Mouse (Mus musculus) gastrocnemius, postnatal 14 days (tissue): Measurements from ENCODE around the gene Deaf1. TPM values are rescaled to one million over a fixed set of nuclear protein-coding genes. Genes with fewer than 3 reads are reported as not detected.

Experiments
- DNase-seq: peaks from one replicate; pipeline ENCODE4 v3.0.0; 2021; ENCODE audit warnings: mixed read lengths
- intact Hi-C: fragments of 180-260 bp; cut with DNase I; formaldehyde crosslinking; loops from one replicate; pipeline ENCODE4 v1.15.1; 2025; ENCODE audit warnings: low total_unique reads
- long read RNA-seq, 2 experiments: library from polyadenylated mRNA; stranded (forward); transcript quantifications; one replicate each; pipeline ENCODE4 v2.0.0; 2021
- total RNA-seq, 2 experiments: library from RNA; stranded (reverse); gene quantifications; 2 replicates each; pipeline ENCODE4 v1.2.3; 2021

The Deaf1 gene
- total RNA-seq: 10 to 100 TPM; 15.5 to 18.9 TPM
- long read RNA-seq, experiment 1, transcript Deaf1-201 (12 exons, 2,135 nt): major isoform, 16 of 24 reads
- long read RNA-seq, experiment 1, partial matches to known transcripts: 1 of 24 reads
- long read RNA-seq, experiment 1, other reads (novel, unspliced or antisense): 7 of 24 reads
- long read RNA-seq, experiment 2, transcript Deaf1-201 (12 exons, 2,135 nt): major isoform, 10 of 26 reads
- long read RNA-seq, experiment 2, partial matches to known transcripts: 0 of 26 reads
- long read RNA-seq, experiment 2, other reads (novel, unspliced or antisense): 16 of 26 reads

- intact Hi-C loops: no loop called here
- DNase-seq: peak; percentile 100
Observed at GRCm38 (mm10) chr7:141327469-141328372, at the start of gene Deaf1, which contains the start of gene Tmem80. Gene Deaf1, minus strand, starts transcription at chr7:141327690. Gene Tmem80, plus strand, starts transcription at chr7:141327739.

- no peak for DNase-seq
- intact Hi-C loops: loop anchor here (10.0 kb wide), 1 partner anchor 1940 kb away; no protein-coding TSS in a partner anchor
Observed at GRCm38 (mm10) chr7:141374399-141374798, 46.9 kb upstream of the Deaf1 start.

- no peak for DNase-seq
- intact Hi-C loops: loop anchor here (10.0 kb wide), 1 partner anchor 1939 kb away; no protein-coding TSS in a partner anchor
Observed at GRCm38 (mm10) chr7:141373611-141374010, 46.1 kb upstream of the Deaf1 start.

- no peak for DNase-seq
- intact Hi-C loops: loop anchor here (10.0 kb wide), 1 partner anchor 1937 kb away; no protein-coding TSS in a partner anchor
Observed at GRCm38 (mm10) chr7:141371942-141372595, 44.6 kb upstream of the Deaf1 start.

- DNase-seq: no peak
- intact Hi-C loops: loop anchor here (10.0 kb wide), 1 partner anchor 1935 kb away; no protein-coding TSS in a partner anchor
Observed at GRCm38 (mm10) chr7:141369918-141370317, 42.4 kb upstream of the Deaf1 start.

GRCm38 (mm10) chr7:141367358-141367757, 39.9 kb upstream of the Deaf1 start:
- DNase-seq: no peak
- intact Hi-C loops: no loop called here

- DNase-seq: no peak
- intact Hi-C loops: no loop called here
Observed at GRCm38 (mm10) chr7:141365049-141365445, 37.6 kb upstream of the Deaf1 start.

- intact Hi-C loops: loop anchor here (5.0 kb wide), 1 partner anchor 102 kb away; no protein-coding TSS in a partner anchor
- DNase-seq: no peak
Observed at GRCm38 (mm10) chr7:141364349-141365048, 37.0 kb upstream of the Deaf1 start.

GRCm38 (mm10) chr7:141363752-141364125, 36.2 kb upstream of the Deaf1 start:
- intact Hi-C loops: loop anchor here (5.0 kb wide), 1 partner anchor 101 kb away; no protein-coding TSS in a partner anchor
- no peak for DNase-seq

GRCm38 (mm10) chr7:141363106-141363751, 35.7 kb upstream of the Deaf1 start:
- intact Hi-C loops: loop anchor here (5.0 kb wide), 1 partner anchor 101 kb away; no protein-coding TSS in a partner anchor
- peak; percentile 53 for DNase-seq

GRCm38 (mm10) chr7:141361510-141361909, 34.0 kb upstream of the Deaf1 start:
- no peak for DNase-seq
- intact Hi-C loops: loop anchor here (5.0 kb wide), 1 partner anchor 99 kb away; no protein-coding TSS in a partner anchor

- intact Hi-C loops: no loop called here
- DNase-seq: no peak
Observed at GRCm38 (mm10) chr7:141356971-141357370, 29.5 kb upstream of the Deaf1 start.

- intact Hi-C loops: no loop called here
- DNase-seq: no peak
Observed at GRCm38 (mm10) chr7:141355626-141356326, 28.3 kb upstream of the Deaf1 start.

GRCm38 (mm10) chr7:141355051-141355450, 27.6 kb upstream of the Deaf1 start:
- intact Hi-C loops: no loop called here
- no peak for DNase-seq

- intact Hi-C loops: no loop called here
Observed at GRCm38 (mm10) chr7:141351061-141351460, 23.6 kb upstream of the Deaf1 start.

GRCm38 (mm10) chr7:141344787-141345186, 17.3 kb upstream of the Deaf1 start:
- DNase-seq: no peak
- intact Hi-C loops: no loop called here

More at GRCm38 (mm10) chr7:141351061-141351460, 23.6 kb upstream of the Deaf1 start:
- DNase-seq: no peak

GRCm38 (mm10) chr7:141343696-141344095, 16.2 kb upstream of the Deaf1 start:
- DNase-seq: no peak
- intact Hi-C loops: no loop called here

- intact Hi-C loops: no loop called here
Observed at GRCm38 (mm10) chr7:141343230-141343629, 15.7 kb upstream of the Deaf1 start.

More at GRCm38 (mm10) chr7:141343230-141343629, 15.7 kb upstream of the Deaf1 start:
- no peak for DNase-seq
